Mouse (Mus musculus) lung, embryonic 15.5 days (tissue): Measurements from ENCODE around the gene Pgap1. TPM values are rescaled to one million over a fixed set of nuclear protein-coding genes. Genes with fewer than 3 reads are reported as not detected.

Source experiments
- polyA plus RNA-seq: library from polyadenylated mRNA; unstranded; fragments of >200 nt; fragmentation: Nextera tagmentation; extraction: Ambion mirVana; gene quantifications from 2 replicates; pipeline ENCODE4 v1.2.1, GENCODE M21; 2015

Gene Pgap1
- polyA plus RNA-seq, 1 experiment from 2014 or later, result 5.5 TPM

Other genes starting within 250 kb of the Pgap1 start
- gene Gtf3c3, start 118.7 kb downstream of the Pgap1 start, polyA plus RNA-seq, result 21.7 and 25.4 TPM in 2 replicates